Mouse (Mus musculus): ENCODE results near the gene Atp2a2. TPM values are rescaled to one million over a fixed set of nuclear protein-coding genes. Genes with fewer than 3 reads are reported as not detected.
A peak's percentile ranks its signal among the peaks of the same experiment; 100 is the strongest.

The Atp2a2 gene
- polyA plus RNA-seq, 1 experiment from 2014 or later: 255 TPM

DNA sequence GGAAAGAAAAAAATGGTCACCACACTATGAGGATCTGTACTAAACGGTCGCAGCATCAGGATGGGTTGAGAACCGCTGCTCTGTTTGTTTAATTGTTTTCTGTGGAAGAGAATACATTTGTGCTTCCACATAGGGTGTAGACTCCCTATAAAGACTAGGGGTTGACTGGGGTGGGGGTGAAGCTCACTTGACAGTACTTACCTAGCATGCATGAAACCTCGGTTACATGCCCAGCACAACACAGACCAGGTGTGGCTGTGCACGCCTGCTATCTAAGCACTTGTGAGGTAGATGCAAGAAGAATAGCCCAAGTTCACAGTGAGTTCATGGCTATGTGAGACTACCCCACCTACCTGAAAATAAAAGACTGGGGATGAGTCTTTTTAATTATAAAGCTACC, 35.6 kb upstream of the Atp2a2 start:
- Histone ChIP-seq H3K4me1 (ENCODE audit: control insufficient read depth, insufficient read depth, low read length) (peaks cover under 1% of the 10 kb centered on the region; the same call in 1 of the 2 replicates), H3K4me3 (ENCODE audit: low read depth, low read length) (no peak overlapping the region), H3K27me3 (ENCODE audit: control insufficient read depth, insufficient read depth, low read length) (no peaks in the 10 kb centered on the region), H3K27ac (ENCODE audit: low read depth, low read length) (no peak overlapping the region), H3K36me3 (ENCODE audit: control insufficient read depth, insufficient read depth, low read length) (no peaks in the 10 kb centered on the region), H3K4me2 (no peak overlapping the region), H3K9me3 (replicated peaks; ENCODE audit: control insufficient read depth, low read length) (no peaks in the 10 kb centered on the region), H3K9ac (ENCODE audit: low read depth, low read length) (no peak overlapping the region)
- ATAC-seq (replicated peaks; ENCODE audit: insufficient number of reproducible peaks, low FRiP score, low TSS enrichment): no peak
- WGBS (ENCODE audit: insufficient replicate concordance): 97% methylated on average over 5 of the region's 5 CpGs

DNA sequence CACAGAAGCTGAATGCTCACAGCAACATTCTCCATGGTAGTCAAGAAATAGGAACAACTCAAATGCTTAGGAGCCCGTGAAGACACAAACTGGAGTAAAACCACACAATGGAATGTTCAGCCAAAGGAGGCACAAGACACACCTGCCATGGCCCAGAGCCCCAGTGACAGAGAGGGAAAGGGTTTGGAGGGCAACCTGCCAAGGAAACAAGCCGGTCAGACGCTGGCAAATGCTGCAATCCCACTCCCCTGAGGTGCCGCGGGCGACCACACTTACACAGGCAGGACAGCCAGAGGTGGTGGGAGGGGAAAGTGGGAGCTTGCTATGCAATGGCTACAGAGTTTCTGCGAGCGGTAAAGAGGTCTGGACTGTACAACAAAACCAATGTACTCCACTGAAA, 31.9 kb upstream of the Atp2a2 start:
- H3K27ac ChIP-seq (ENCODE audit: low read depth, low read length): no peak overlapping the region
- no peaks in the 10 kb centered on the region for H3K36me3 ChIP-seq (ENCODE audit: control insufficient read depth, insufficient read depth, low read length)
- WGBS (ENCODE audit: insufficient replicate concordance): 81% methylated on average over 8 of the region's 8 CpGs

DNA sequence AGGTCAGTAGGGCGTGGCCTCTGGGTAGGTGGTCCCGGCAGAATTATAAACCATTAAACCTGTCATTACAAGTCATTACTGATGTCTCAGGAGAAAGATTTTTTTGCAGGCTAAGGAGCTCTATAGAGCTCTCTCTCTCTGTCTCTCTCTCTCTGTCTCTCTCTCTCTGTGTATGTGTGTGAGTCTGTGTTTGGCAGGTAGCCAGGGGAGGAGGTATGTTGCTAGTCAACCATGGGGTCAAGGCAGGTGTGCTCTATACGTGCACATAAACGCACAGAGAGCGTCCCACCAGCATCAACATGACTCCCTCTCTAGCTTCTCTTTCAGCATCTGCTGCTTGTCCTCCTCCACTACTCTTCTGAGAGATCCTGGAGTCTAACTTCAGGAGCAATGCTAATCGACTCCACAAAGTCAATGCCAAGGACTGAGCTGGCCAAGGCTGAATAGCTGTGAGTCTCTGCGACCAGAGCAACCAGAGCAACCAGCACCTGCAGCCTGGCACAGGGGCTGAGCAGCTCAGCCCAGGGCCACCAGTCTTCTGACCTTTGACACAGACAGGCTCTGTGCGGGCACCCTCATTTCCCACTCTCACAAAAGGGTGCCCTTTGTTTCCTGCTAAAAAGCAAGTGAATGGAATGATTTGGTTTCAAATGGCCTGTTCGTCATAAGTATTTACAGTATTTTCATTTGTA, 28.0 kb upstream of the Atp2a2 start:
- peak overlapping the region; percentile 91 for H3K27ac ChIP-seq (ENCODE audit: low read depth, low read length)
- H3K4me3 ChIP-seq (ENCODE audit: low read depth, low read length): no peak overlapping the region
- H3K9ac ChIP-seq (ENCODE audit: low read depth, low read length): no peak overlapping the region
- no peaks in the 10 kb centered on the region for H3K9me3 ChIP-seq (replicated peaks; ENCODE audit: control insufficient read depth, low read length)
- peaks cover 49% of the 10 kb centered on the region for H3K4me1 ChIP-seq (ENCODE audit: control insufficient read depth, insufficient read depth, low read length)
- WGBS (ENCODE audit: insufficient replicate concordance): 82% methylated on average over 9 of the region's 9 CpGs
- H3K27me3 ChIP-seq (ENCODE audit: control insufficient read depth, insufficient read depth, low read length): no peaks in the 10 kb centered on the region
- no peak overlapping the region for H3K4me2 ChIP-seq
- ATAC-seq (replicated peaks; ENCODE audit: insufficient number of reproducible peaks, low FRiP score, low TSS enrichment): no peak
- H3K36me3 ChIP-seq (ENCODE audit: control insufficient read depth, insufficient read depth, low read length): no peaks in the 10 kb centered on the region

More for the DNA sequence above, 31.9 kb upstream of the Atp2a2 start:
- Histone ChIP-seq H3K9ac (ENCODE audit: low read depth, low read length) (no peak overlapping the region), H3K9me3 (replicated peaks; ENCODE audit: control insufficient read depth, low read length) (no peaks in the 10 kb centered on the region), H3K4me1 (ENCODE audit: control insufficient read depth, insufficient read depth, low read length) (peaks cover 21% of the 10 kb centered on the region), H3K4me2 (no peak overlapping the region), H3K4me3 (ENCODE audit: low read depth, low read length) (no peak overlapping the region), H3K27me3 (ENCODE audit: control insufficient read depth, insufficient read depth, low read length) (no peaks in the 10 kb centered on the region)
- ATAC-seq (replicated peaks; ENCODE audit: insufficient number of reproducible peaks, low FRiP score, low TSS enrichment): no peak

DNA sequence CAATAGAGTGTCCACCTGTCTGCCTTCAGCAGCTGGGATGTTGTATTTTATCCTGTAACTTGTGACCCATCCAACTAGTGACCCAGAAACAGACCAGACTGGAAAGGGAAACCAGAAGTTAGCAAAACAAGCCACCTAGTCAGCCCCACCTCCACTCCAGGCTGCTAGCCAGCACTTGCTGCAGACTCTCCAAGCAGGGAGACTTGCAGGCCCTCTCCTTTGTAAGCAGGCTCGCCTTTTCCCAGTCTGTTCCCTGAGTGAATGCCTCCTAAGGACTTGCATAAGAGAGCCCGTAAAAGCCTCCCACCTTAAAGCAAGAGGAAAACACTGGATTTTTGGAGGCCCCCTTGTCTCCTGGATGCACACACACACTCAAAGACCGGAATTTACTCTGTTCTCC, 27.3 kb upstream of the Atp2a2 start:
- ATAC-seq (replicated peaks; ENCODE audit: insufficient number of reproducible peaks, low FRiP score, low TSS enrichment): no peak
- 38% methylated on average over 3 of the region's 3 CpGs for whole genome bisulfite sequencing (ENCODE audit: insufficient replicate concordance)
- no peaks in the 10 kb centered on the region for H3K36me3 ChIP-seq (ENCODE audit: control insufficient read depth, insufficient read depth, low read length)
- peaks cover 54% of the 10 kb centered on the region for H3K4me1 ChIP-seq (ENCODE audit: control insufficient read depth, insufficient read depth, low read length)
- H3K27me3 ChIP-seq (ENCODE audit: control insufficient read depth, insufficient read depth, low read length): no peaks in the 10 kb centered on the region
- H3K4me3 ChIP-seq (ENCODE audit: low read depth, low read length): no peak overlapping the region
- peak overlapping the region; percentile 91 for H3K27ac ChIP-seq (ENCODE audit: low read depth, low read length)
- H3K9ac ChIP-seq (ENCODE audit: low read depth, low read length): no peak overlapping the region
- no peaks in the 10 kb centered on the region for H3K9me3 ChIP-seq (replicated peaks; ENCODE audit: control insufficient read depth, low read length)
- no peak overlapping the region for H3K4me2 ChIP-seq

DNA sequence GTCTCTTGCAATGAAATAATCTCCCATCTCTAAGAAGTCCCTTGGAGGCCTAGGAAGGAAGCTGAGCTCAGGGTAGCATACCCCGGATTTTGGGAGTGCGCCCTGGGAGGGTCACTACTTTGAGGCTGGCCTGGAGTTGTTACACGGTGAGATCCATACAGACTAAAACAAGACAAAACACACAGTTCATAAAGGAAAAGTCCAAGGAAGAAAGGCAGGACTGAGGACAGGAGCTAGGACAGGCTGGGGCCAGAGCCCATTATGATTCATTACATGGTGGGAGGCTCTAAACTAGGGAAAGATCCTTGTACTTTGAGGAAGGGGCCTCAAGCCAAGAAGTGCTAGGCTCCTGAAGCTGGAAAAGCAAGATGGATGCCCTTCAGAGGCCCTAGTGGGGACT, 26.6 kb upstream of the Atp2a2 start:
- Histone ChIP-seq H3K9me3 (replicated peaks; ENCODE audit: control insufficient read depth, low read length) (no peaks in the 10 kb centered on the region), H3K4me2 (no peak overlapping the region), H3K4me3 (ENCODE audit: low read depth, low read length) (no peak overlapping the region), H3K4me1 (ENCODE audit: control insufficient read depth, insufficient read depth, low read length) (peaks cover 57% of the 10 kb centered on the region), H3K27me3 (ENCODE audit: control insufficient read depth, insufficient read depth, low read length) (no peaks in the 10 kb centered on the region), H3K27ac (ENCODE audit: low read depth, low read length) (peak overlapping the region; percentile 91), H3K36me3 (ENCODE audit: control insufficient read depth, insufficient read depth, low read length) (no peaks in the 10 kb centered on the region), H3K9ac (ENCODE audit: low read depth, low read length) (no peak overlapping the region)
- WGBS (ENCODE audit: insufficient replicate concordance): 67% methylated on average over 3 of the region's 3 CpGs
- ATAC-seq (replicated peaks; ENCODE audit: insufficient number of reproducible peaks, low FRiP score, low TSS enrichment): no peak

DNA sequence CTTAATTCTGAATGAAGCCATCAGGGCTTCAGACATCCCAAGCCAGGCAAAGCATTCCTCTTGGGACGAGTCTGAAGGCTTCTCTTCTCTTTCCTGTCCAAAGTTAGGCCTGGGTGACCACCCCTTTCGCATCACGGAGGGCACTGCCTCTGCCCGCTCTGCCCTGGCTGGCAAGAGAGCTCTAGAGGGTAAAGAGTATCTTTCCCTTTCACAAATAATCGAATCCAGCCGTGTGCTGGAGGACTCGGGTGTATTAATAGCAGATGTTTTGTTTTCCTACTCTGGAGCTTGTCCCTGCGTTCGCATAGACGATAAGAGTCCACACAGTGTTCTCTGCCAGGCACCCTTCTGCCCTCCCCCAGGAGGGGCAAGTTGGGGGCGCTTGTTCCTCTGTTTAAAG, 25.7 kb upstream of the Atp2a2 start:
- WGBS (ENCODE audit: insufficient replicate concordance): 25% methylated on average over 11 of the region's 11 CpGs
- ATAC-seq (replicated peaks; ENCODE audit: insufficient number of reproducible peaks, low FRiP score, low TSS enrichment): no peak
- H3K4me1 ChIP-seq (ENCODE audit: control insufficient read depth, insufficient read depth, low read length): peaks cover 57% of the 10 kb centered on the region
- H3K36me3 ChIP-seq (ENCODE audit: control insufficient read depth, insufficient read depth, low read length): no peaks in the 10 kb centered on the region
- H3K27ac ChIP-seq (ENCODE audit: low read depth, low read length): peak overlapping the region; percentile 91
- no peaks in the 10 kb centered on the region for H3K9me3 ChIP-seq (replicated peaks; ENCODE audit: control insufficient read depth, low read length)
- no peaks in the 10 kb centered on the region for H3K27me3 ChIP-seq (ENCODE audit: control insufficient read depth, insufficient read depth, low read length)
- no peak overlapping the region for H3K4me3 ChIP-seq (ENCODE audit: low read depth, low read length)
- peak overlapping the region; percentile 63; the same call in 1 of the 2 replicates for H3K9ac ChIP-seq (ENCODE audit: low read depth, low read length)
- peak overlapping the region; percentile 38 for H3K4me2 ChIP-seq

DNA sequence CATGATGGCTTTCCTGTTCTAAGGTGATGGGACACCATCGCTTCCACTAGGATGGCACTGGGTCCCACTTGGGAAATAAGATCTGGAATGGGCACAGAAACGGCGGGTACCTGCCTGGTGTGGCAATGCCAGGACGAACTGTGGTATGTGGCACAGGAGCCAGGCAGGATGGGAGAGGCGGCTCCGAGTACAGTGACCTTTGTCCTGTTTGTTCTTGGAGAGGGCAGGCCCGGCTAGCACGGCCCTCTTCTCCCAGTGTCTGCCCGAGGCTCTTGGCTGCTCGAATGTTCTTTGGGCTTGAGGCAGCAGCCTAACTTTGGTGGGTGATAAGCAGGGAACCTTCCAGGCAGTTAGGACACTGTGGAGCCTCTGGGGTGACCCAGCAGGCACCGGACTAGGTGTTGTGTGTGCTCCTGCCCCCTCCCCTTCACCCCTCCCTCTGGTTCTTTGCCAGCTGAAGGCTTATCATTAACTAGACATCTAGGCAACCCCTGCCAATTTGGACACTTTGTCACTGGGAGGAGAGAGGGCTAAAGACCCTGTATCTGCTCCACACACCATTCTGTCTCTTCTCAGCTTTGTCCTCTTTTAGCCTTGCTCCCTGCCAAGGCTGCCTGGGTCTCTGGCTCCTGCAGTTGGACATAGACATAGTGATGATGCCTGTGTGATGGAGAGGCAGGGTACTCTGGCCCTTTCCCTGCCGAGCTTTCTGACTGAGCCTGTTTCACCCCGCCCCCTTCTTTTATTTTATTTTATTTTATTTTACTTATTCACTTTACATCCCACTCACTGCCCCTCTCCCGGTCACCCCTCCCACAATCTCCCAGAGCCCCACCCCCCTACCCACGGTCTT, 25.1 kb upstream of the Atp2a2 start:
- Histone ChIP-seq H3K4me3 (ENCODE audit: low read depth, low read length) (no peak overlapping the region), H3K9ac (ENCODE audit: low read depth, low read length) (peak overlapping the region; percentile 63; the same call in 1 of the 2 replicates), H3K4me2 (peak overlapping the region; percentile 38), H3K27me3 (ENCODE audit: control insufficient read depth, insufficient read depth, low read length) (no peaks in the 10 kb centered on the region), H3K9me3 (replicated peaks; ENCODE audit: control insufficient read depth, low read length) (no peaks in the 10 kb centered on the region), H3K36me3 (ENCODE audit: control insufficient read depth, insufficient read depth, low read length) (no peaks in the 10 kb centered on the region), H3K27ac (ENCODE audit: low read depth, low read length) (peak overlapping the region; percentile 91), H3K4me1 (ENCODE audit: control insufficient read depth, insufficient read depth, low read length) (peaks cover 53% of the 10 kb centered on the region)
- ATAC-seq (replicated peaks; ENCODE audit: insufficient number of reproducible peaks, low FRiP score, low TSS enrichment): 0 out of 2 replicates have a peak, but pooled peaks have one; percentile 18
- WGBS (ENCODE audit: insufficient replicate concordance): 52% methylated on average over 15 of the region's 15 CpGs

DNA sequence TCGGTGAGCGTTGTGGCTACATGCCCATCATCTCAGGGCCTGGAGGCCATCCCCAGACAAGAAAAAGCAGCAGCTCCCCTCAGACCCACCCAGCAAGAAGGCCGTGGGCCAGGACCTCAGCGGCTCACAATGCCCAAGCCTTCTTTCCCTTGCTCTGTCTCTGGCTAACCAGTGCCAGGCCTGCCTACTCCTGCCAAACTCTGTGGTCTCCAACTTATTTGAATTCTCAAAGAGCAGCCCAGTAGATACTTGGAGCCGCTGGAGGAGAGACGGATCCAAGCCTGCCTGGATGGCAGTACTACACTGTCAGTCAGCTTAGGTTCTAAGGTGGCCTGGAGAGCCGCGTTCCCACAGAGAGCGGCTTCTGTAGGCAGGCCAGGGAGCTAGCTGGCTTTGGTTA, 24.4 kb upstream of the Atp2a2 start:
- peaks cover 53% of the 10 kb centered on the region for H3K4me1 ChIP-seq (ENCODE audit: control insufficient read depth, insufficient read depth, low read length)
- no peak overlapping the region for H3K9ac ChIP-seq (ENCODE audit: low read depth, low read length)
- H3K4me3 ChIP-seq (ENCODE audit: low read depth, low read length): no peak overlapping the region
- H3K27me3 ChIP-seq (ENCODE audit: control insufficient read depth, insufficient read depth, low read length): no peaks in the 10 kb centered on the region
- H3K27ac ChIP-seq (ENCODE audit: low read depth, low read length): peak overlapping the region; percentile 91; the same call in 1 of the 2 replicates
- no peak for ATAC-seq (replicated peaks; ENCODE audit: insufficient number of reproducible peaks, low FRiP score, low TSS enrichment)
- no peaks in the 10 kb centered on the region for H3K9me3 ChIP-seq (replicated peaks; ENCODE audit: control insufficient read depth, low read length)
- 91% methylated on average over 9 of the region's 9 CpGs for WGBS (ENCODE audit: insufficient replicate concordance)
- no peak overlapping the region for H3K4me2 ChIP-seq
- H3K36me3 ChIP-seq (ENCODE audit: control insufficient read depth, insufficient read depth, low read length): no peaks in the 10 kb centered on the region

All from heart, embryonic 11.5 days (tissue).